Mouse (Mus musculus): Measurements from ENCODE around the gene Rtn2. TPM values are rescaled to one million over a fixed set of nuclear protein-coding genes. Genes with fewer than 3 reads are reported as not detected.

The Rtn2 gene
- polyA plus RNA-seq, 1 experiment: 9.1 TPM

DNA sequence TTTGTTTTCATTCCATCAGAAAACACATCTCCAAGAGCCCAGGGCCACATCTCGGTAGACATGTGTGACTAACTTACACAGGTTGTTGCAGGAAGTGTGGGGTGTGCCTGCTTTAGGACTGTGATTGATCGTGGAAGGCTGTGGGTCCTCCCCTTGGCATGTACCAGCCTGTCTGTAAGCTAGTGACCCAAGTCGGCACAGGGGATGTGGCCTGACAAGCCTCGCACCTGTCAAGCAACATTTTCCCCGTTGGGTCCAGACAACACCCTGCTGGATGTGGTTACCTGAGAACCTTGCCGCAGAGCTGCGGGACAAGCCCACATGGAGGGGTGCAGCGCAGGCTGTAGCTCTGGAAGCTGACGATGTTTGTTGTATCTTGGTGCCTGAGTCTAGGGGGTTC is 40.1 kb downstream of the Rtn2 start:
- Histone ChIP-seq H3K36me3 (ENCODE audit: control insufficient read depth, insufficient read depth, low read length) (no peaks in the 10 kb centered on the region), H3K27me3 (ENCODE audit: control insufficient read depth, insufficient read depth, low read length) (peaks cover 2% of the 10 kb centered on the region; the same call in 1 of the 2 replicates), H3K4me1 (ENCODE audit: control insufficient read depth, insufficient read depth, insufficient read length) (peaks cover 45% of the 10 kb centered on the region; the same call in 1 of the 2 replicates), H3K4me3 (ENCODE audit: extremely low read depth, insufficient read depth, insufficient read length) (no peak overlapping the region), H3K27ac (ENCODE audit: insufficient read depth, low read length) (no peak overlapping the region)
- WGBS: 60% methylated on average over 9 of the region's 9 CpGs
- no peak for DNase-seq (ENCODE audit: low read depth in 1 of 2, low spot score in 2 of 2)
- no peak for TF ChIP-seq POLR2A (IDR thresholded peaks at IDR 0.05; ENCODE audit: low read depth, low read length)
- TF ChIP-seq CTCF (IDR thresholded peaks at IDR 0.05; ENCODE audit: extremely low read depth, insufficient read depth, insufficient read length, insufficient replicate concordance): no peak

DNA sequence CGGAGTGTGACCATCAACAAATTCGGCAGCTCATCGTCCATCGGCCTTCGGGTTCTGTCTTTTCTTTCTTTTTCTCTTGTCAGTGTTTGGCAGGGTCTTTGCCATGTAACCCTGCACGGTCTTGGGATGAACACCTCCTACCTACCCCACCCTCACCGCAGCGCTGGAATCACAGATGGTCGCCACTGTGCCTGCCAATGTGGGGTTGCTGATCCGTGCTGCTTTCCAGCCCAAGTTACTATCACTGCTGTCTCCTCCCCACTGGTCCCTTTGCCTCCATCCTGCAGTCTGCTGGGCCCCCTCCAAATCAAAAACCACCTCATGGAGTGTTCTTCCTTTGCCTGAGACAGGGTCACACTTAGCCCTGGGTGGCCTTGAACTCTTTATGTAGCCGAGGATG is 41.8 kb downstream of the Rtn2 start:
- Histone ChIP-seq H3K27me3 (ENCODE audit: control insufficient read depth, insufficient read depth, low read length) (peaks cover 2% of the 10 kb centered on the region; the same call in 1 of the 2 replicates), H3K36me3 (ENCODE audit: control insufficient read depth, insufficient read depth, low read length) (no peaks in the 10 kb centered on the region), H3K27ac (ENCODE audit: insufficient read depth, low read length) (no peak overlapping the region), H3K4me3 (ENCODE audit: extremely low read depth, insufficient read depth, insufficient read length) (no peak overlapping the region), H3K4me1 (ENCODE audit: control insufficient read depth, insufficient read depth, insufficient read length) (peaks cover 38% of the 10 kb centered on the region; the same call in 1 of the 2 replicates)
- TF ChIP-seq POLR2A (IDR thresholded peaks at IDR 0.05; ENCODE audit: low read depth, low read length) (no peak), CTCF (IDR thresholded peaks at IDR 0.05; ENCODE audit: extremely low read depth, insufficient read depth, insufficient read length, insufficient replicate concordance) (no peak)
- 90% methylated on average over 11 of the region's 11 CpGs for WGBS
- DNase-seq (ENCODE audit: low read depth in 1 of 2, low spot score in 2 of 2): no peak

DNA sequence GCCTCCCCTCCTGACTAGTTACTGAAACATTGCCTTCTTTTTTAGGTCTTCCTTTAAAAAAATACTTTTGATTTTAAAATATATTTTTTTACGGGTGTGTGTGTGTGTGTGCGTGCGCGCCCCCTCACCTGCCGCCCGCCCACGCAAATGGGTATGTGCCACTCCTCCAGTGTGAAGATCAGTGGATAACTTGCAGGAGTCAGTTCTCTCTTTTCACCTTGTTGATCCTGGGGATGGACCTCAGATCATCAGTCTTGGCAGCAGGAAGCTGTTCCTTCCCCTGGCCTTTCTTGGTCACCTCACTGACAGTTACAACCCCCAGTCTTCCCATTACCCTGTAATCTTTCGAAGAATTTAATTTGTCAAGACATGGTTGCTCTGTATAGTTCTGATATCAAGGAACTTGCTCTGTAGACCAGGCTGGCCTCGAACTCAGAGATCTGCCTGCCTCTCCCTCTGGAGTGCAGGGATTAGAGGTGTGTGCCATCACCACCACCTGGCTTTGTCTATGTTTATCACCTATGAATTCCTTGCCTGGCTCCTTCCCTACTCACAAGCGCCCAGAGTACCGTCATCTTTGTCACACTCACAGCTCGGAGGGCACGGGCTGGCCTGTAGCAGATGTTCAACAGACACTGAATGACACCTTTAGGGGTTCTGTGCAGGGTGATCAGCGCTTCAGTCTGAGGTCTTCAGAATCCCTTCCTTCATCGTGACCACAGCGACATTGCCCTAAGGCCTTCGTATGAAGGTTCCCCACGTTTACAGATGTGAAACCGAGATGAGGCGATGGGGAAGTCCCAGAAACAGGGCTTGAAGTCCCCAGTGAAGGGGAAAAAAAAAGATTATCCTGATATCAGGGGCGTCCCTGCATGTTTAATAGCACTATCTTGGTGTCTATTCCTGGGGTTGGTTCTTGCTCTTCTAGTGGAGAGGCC is 43.1 kb downstream of the Rtn2 start:
- H3K4me3 ChIP-seq (ENCODE audit: extremely low read depth, insufficient read depth, insufficient read length): no peak overlapping the region

DNA sequence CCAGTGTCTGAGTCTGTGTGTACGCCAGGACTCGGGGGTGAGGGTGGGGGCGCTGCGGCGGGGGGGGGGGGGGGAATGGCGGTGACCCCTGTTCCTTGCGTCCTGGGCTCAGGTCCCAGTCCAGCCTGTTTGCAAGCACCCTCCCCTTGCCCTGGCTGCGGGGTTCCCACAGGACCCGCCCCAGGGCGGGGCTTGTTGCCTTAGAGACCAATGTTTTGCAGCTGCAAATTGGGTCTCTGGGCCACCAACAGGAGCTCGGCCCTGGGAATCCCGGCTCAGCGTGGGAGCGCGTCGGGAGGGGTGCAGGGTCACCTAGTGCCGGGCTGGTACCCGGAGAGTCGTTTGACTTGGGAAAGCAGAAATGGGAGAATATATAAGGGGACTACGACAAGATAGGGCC is 43.9 kb downstream of the Rtn2 start:
- 2% methylated on average over 20 of the region's 20 CpGs for WGBS
- Histone ChIP-seq H3K4me1 (ENCODE audit: control insufficient read depth, insufficient read depth, insufficient read length) (peaks cover 23% of the 10 kb centered on the region; the same call in 1 of the 2 replicates), H3K36me3 (ENCODE audit: control insufficient read depth, insufficient read depth, low read length) (no peaks in the 10 kb centered on the region), H3K27ac (ENCODE audit: insufficient read depth, low read length) (no peak overlapping the region), H3K4me3 (ENCODE audit: extremely low read depth, insufficient read depth, insufficient read length) (no peak overlapping the region), H3K27me3 (ENCODE audit: control insufficient read depth, insufficient read depth, low read length) (peaks cover 2% of the 10 kb centered on the region; the same call in 1 of the 2 replicates)
- DNase-seq (ENCODE audit: low read depth in 1 of 2, low spot score in 2 of 2): no peak
- TF ChIP-seq POLR2A (IDR thresholded peaks at IDR 0.05; ENCODE audit: low read depth, low read length) (no peak), CTCF (IDR thresholded peaks at IDR 0.05; ENCODE audit: extremely low read depth, insufficient read depth, insufficient read length, insufficient replicate concordance) (no peak)

More for the DNA sequence above, 43.1 kb downstream of the Rtn2 start:
- TF ChIP-seq POLR2A (IDR thresholded peaks at IDR 0.05; ENCODE audit: low read depth, low read length): no peak
- TF ChIP-seq CTCF (IDR thresholded peaks at IDR 0.05; ENCODE audit: extremely low read depth, insufficient read depth, insufficient read length, insufficient replicate concordance): no peak
- Histone ChIP-seq H3K36me3 (ENCODE audit: control insufficient read depth, insufficient read depth, low read length) (no peaks in the 10 kb centered on the region), H3K4me1 (ENCODE audit: control insufficient read depth, insufficient read depth, insufficient read length) (peaks cover 27% of the 10 kb centered on the region; the same call in 1 of the 2 replicates), H3K27ac (ENCODE audit: insufficient read depth, low read length) (no peak overlapping the region), H3K27me3 (ENCODE audit: control insufficient read depth, insufficient read depth, low read length) (peaks cover 2% of the 10 kb centered on the region; the same call in 1 of the 2 replicates)
- WGBS: 45% methylated on average over 21 of the region's 21 CpGs
- DNase-seq (ENCODE audit: low read depth in 1 of 2, low spot score in 2 of 2): peak; percentile 36 to 78

DNA sequence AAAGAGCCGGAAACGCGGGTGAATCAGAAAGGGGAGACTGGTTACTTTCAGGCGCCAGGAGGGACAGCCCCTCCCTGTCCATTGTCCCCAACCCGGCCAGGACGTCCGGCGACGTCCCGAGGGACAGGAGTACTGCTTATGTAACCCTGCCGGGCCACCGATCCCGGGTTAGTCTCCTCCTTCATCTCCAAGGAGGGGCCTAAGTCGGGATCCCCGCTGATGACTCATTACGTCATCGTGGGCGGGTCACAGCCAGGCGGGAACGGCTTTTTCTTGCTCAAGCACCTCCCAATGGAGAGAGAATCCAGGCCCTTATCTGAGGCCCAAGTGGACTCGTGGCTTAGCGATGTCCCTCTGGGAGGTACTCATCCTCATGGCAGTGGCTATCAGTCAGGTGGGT is 44.7 kb downstream of the Rtn2 start:
- H3K27ac ChIP-seq (ENCODE audit: insufficient read depth, low read length): no peak overlapping the region
- 5% methylated on average over 22 of the region's 22 CpGs for WGBS
- H3K4me3 ChIP-seq (ENCODE audit: extremely low read depth, insufficient read depth, insufficient read length): no peak overlapping the region
- DNase-seq (ENCODE audit: low read depth in 1 of 2, low spot score in 2 of 2): no peak
- TF ChIP-seq CTCF (IDR thresholded peaks at IDR 0.05; ENCODE audit: extremely low read depth, insufficient read depth, insufficient read length, insufficient replicate concordance): no peak
- TF ChIP-seq POLR2A (IDR thresholded peaks at IDR 0.05; ENCODE audit: low read depth, low read length): no peak
- H3K36me3 ChIP-seq (ENCODE audit: control insufficient read depth, insufficient read depth, low read length): no peaks in the 10 kb centered on the region
- peaks cover 2% of the 10 kb centered on the region; the same call in 1 of the 2 replicates for H3K27me3 ChIP-seq (ENCODE audit: control insufficient read depth, insufficient read depth, low read length)
- H3K4me1 ChIP-seq (ENCODE audit: control insufficient read depth, insufficient read depth, insufficient read length): peaks cover 21% of the 10 kb centered on the region; the same call in 1 of the 2 replicates

DNA sequence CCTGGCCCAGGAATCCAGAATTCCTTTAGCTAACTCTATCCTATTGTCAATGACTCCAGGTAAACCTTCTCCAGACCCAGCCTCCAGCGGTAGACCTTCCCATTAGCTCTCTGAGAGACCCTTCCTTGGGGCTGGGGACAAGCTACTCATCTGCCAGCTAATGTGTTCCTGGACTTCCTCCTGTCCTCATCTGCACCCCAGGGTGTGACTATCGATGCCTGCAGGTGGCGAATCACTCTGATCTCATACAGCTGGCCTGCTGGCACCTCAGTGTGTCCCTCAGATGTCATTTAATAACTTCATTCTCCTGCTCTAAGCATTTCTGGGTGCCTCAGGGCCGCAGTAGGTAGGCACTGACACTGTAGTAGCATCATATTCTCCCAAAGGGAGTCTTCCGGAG is 45.4 kb downstream of the Rtn2 start:
- H3K4me1 ChIP-seq (ENCODE audit: control insufficient read depth, insufficient read depth, insufficient read length): peaks cover 26% of the 10 kb centered on the region

More for the DNA sequence above, 45.4 kb downstream of the Rtn2 start:
- 62% methylated on average over 5 of the region's 5 CpGs for WGBS
- Histone ChIP-seq H3K27me3 (ENCODE audit: control insufficient read depth, insufficient read depth, low read length) (peaks cover 2% of the 10 kb centered on the region; the same call in 1 of the 2 replicates), H3K4me3 (ENCODE audit: extremely low read depth, insufficient read depth, insufficient read length) (no peak overlapping the region), H3K27ac (ENCODE audit: insufficient read depth, low read length) (no peak overlapping the region), H3K36me3 (ENCODE audit: control insufficient read depth, insufficient read depth, low read length) (no peaks in the 10 kb centered on the region)
- no peak for DNase-seq (ENCODE audit: low read depth in 1 of 2, low spot score in 2 of 2)
- TF ChIP-seq CTCF (IDR thresholded peaks at IDR 0.05; ENCODE audit: extremely low read depth, insufficient read depth, insufficient read length, insufficient replicate concordance) (no peak), POLR2A (IDR thresholded peaks at IDR 0.05; ENCODE audit: low read depth, low read length) (no peak)
